Mouse (Mus musculus) c-Kit-positive CD71-positive TER-119-negative erythroid progenitor cells, embryonic 14.5 days (primary cell): ENCODE measurements at regions not wholly inside any gene's neighbourhood (a gene's known extent, or its start where the extent isn't known, plus 50 kb on each side); places are given as distances from the start of the nearest gene placed in this dataset.
"Not testable (repeated sequence)": the region's sequence is repeated elsewhere in the genome, so short reads cannot be mapped to it uniquely, and the experiment has no call there.

Experiments
- DNase-seq: peaks from one replicate; pipeline ENCODE4 v3.0.0-alpha.2; 2013; ENCODE audit warnings: low read depth

- peak; percentile 10 for DNase-seq
Observed at GRCm38 (mm10) chr12:114285082-114285481, 741.4 kb downstream of the Adam6a start.

- DNase-seq = no peak
Observed at GRCm38 (mm10) chr12:114287041-114287440, 743.3 kb downstream of the Adam6a start.

GRCm38 (mm10) chr12:114291083-114291482 is 747.4 kb downstream of the Adam6a start:
- no peak for DNase-seq

- DNase-seq = no peak
Observed at GRCm38 (mm10) chr12:114299771-114300170, 756.1 kb downstream of the Adam6a start.

- no peak for DNase-seq
Observed at GRCm38 (mm10) chr12:114301728-114302127, 758.0 kb downstream of the Adam6a start.

- no peak for DNase-seq
Observed at GRCm38 (mm10) chr12:114332552-114332951, 788.8 kb downstream of the Adam6a start.

- DNase-seq = no peak
Observed at GRCm38 (mm10) chr12:114366276-114366675, 822.6 kb downstream of the Adam6a start.

- not testable (repeated sequence) for DNase-seq
Observed at GRCm38 (mm10) chr12:114378696-114379350, 835.1 kb downstream of the Adam6a start.

- no peak for DNase-seq
Observed at GRCm38 (mm10) chr12:114391447-114391846, 847.7 kb downstream of the Adam6a start.

- no peak for DNase-seq
Observed at GRCm38 (mm10) chr12:114406206-114406605, 862.5 kb downstream of the Adam6a start.

GRCm38 (mm10) chr12:114434529-114434928 is 890.8 kb downstream of the Adam6a start:
- no peak for DNase-seq

- no peak for DNase-seq
Observed at GRCm38 (mm10) chr12:114462037-114462436, 918.3 kb downstream of the Adam6a start.

- DNase-seq = no peak
Observed at GRCm38 (mm10) chr12:114462566-114462965, 918.9 kb downstream of the Adam6a start.

- no peak for DNase-seq
Observed at GRCm38 (mm10) chr12:114468857-114469256, 925.1 kb downstream of the Adam6a start.

GRCm38 (mm10) chr12:114472678-114473077 is 929.0 kb downstream of the Adam6a start:
- DNase-seq = not testable (repeated sequence)

- no peak for DNase-seq
Observed at GRCm38 (mm10) chr12:114478741-114479140, 935.0 kb downstream of the Adam6a start.

- not testable (repeated sequence) for DNase-seq
Observed at GRCm38 (mm10) chr12:114493500-114494031, 949.9 kb downstream of the Adam6a start.

- no peak for DNase-seq
Observed at GRCm38 (mm10) chr12:114495741-114496140, 952.0 kb downstream of the Adam6a start.

- no peak for DNase-seq
Observed at GRCm38 (mm10) chr12:114513143-114513542, 969.4 kb downstream of the Adam6a start.

GRCm38 (mm10) chr12:114542094-114542493 is 998.4 kb downstream of the Adam6a start:
- not testable (repeated sequence) for DNase-seq

GRCm38 (mm10) chr12:114544931-114545330 is 1001.2 kb downstream of the Adam6a start:
- DNase-seq = not testable (repeated sequence)

GRCm38 (mm10) chr12:114562440-114562839 is 1018.7 kb downstream of the Adam6a start:
- DNase-seq = no peak

- no peak for DNase-seq
Observed at GRCm38 (mm10) chr12:114562978-114563377, 1019.3 kb downstream of the Adam6a start.

- no peak for DNase-seq
Observed at GRCm38 (mm10) chr12:114563683-114564082, 1020.0 kb downstream of the Adam6a start.
